ENCODE assay signal across 9 mouse cellular contexts in the genomic region with DNA sequence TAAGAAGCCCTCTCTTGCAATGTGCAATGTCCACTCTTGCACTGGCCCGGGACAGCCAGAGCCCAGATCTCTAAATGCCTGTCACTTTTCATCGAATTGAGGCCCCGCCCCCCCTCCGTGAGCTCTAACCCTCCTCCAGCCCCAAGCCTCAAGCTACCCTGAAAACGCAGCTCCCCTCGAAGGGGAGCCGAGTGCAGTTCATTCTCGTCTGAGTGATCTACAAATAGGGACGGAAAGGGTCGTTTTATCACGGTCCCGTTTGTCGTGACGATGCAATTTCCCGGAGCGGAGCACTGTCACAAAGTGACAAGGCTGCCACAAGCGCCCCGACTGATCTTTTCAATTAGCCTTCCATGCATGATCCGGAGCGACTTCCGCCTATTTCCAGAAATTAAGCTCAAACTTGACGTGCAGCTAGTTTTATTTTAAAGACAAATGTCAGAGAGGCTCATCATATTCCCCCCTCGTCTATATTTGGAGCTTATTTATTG. TPM values are rescaled to one million over a fixed set of nuclear protein-coding genes. Genes with fewer than 3 reads are reported as not detected.
DNase-seq lines count a peak whose midpoint lies in the region; ATAC-seq lines count a peak whose summit lies in the region.
"Had no signal": no experiment of that assay in that cellular context is flagged by ENCODE, and none has a peak within 500 bp of the region (broad histone marks: within the 10 kb centered on the region; RNA-seq: fewer than 3 reads in every experiment).

No protein-coding gene starts in this region.

- DNase-seq in cerebellum, adult 11 months, result no peak
- peak; percentile 91 for DNase-seq in Muller cell, postnatal 12 days (ENCODE audit: inconsistent ontology term)
- peak; percentile 80 for DNase-seq in forebrain, embryonic 11.5 days (ENCODE audit: low spot score)
- no peak for DNase-seq in yolk sac, embryonic 10.5 days (ENCODE audit: low spot score)
- DNase-seq in thymus, postnatal 10 days (ENCODE audit: low spot score in 2 of 2), result no peak
- no peak for DNase-seq in c-Kit-positive CD71-positive TER-119-positive erythroid progenitor cells, embryonic 14.5 days (ENCODE audit: low spot score)
- DNase-seq: kidney, postnatal 10 days had no signal

- H3K4me3 ChIP-seq in forebrain, embryonic 11.5 days (ENCODE audit: low read depth, low read length), result peak overlapping the region; percentile 84

- peak overlapping the region; percentile 93 for H3K4me2 ChIP-seq in forebrain, embryonic 11.5 days (ENCODE audit: low read depth, low read length, severe bottlenecking)

- ATAC-seq in cerebellum, adult (ENCODE audit: insufficient number of reproducible peaks, low FRiP score, low TSS enrichment), result peak; percentile 27; the same call in 1 of the 2 replicates
- ATAC-seq in forebrain, embryonic 11.5 days (replicated peaks; ENCODE audit: low FRiP score), result no peak; the same call in 1 of the 2 replicates
- peak; percentile 32 for ATAC-seq in megakaryocyte-erythroid progenitor cell, adult 5-6 weeks (replicated peaks; ENCODE audit: low FRiP score, low TSS enrichment, poor library complexity, severe bottlenecking)

- peaks cover 4% of the 10 kb centered on the region for H3K36me3 ChIP-seq in forebrain, embryonic 11.5 days (ENCODE audit: control insufficient read depth, insufficient read depth, low read length)

- peaks cover 18% of the 10 kb centered on the region for H3K27me3 ChIP-seq in forebrain, embryonic 11.5 days (ENCODE audit: control insufficient read depth, insufficient read depth, low read length)

- peak overlapping the region; percentile 98 for H3K9ac ChIP-seq in forebrain, embryonic 11.5 days (ENCODE audit: low read length)

- no peaks in the 10 kb centered on the region for H3K9me3 ChIP-seq in forebrain, embryonic 11.5 days (ENCODE audit: control insufficient read depth, low read length)

- peak overlapping the region; percentile 86 for H3K27ac ChIP-seq in forebrain, embryonic 11.5 days (ENCODE audit: low read depth, low read length)

- WGBS in forebrain, embryonic 11.5 days, result under 1% methylated on average over 23 of the region's 23 CpGs

- peaks cover 25% of the 10 kb centered on the region for H3K4me1 ChIP-seq in forebrain, embryonic 11.5 days (replicated peaks; ENCODE audit: control insufficient read depth, insufficient read depth, low read length)

RNA-seq across cellular contexts. Expression of a gene that starts 13.4 kb away (rescaled TPM):
- polyA plus RNA-seq in forebrain, embryonic 11.5 days (2014; fragmentation: Nextera tagmentation; extraction: Ambion mirVana), result 97.2 and 103 TPM in 2 replicates
- total RNA-seq in megakaryocyte-erythroid progenitor cell, adult 5-6 weeks (2014; fragmentation: Nextera tagmentation), result not detected in 2 replicates
- total RNA-seq in megakaryocyte-erythroid progenitor cell, adult 5-6 weeks (2017), result not detected in 2 replicates

Comparison
In these comparisons a context has a peak if more than half of its experiments do, and no peak if none do; other contexts are left out.
1. DNase-seq: peak in Muller cell, postnatal 12 days (single experiment) and forebrain, embryonic 11.5 days (single experiment); none in cerebellum, adult 11 months (single experiment), yolk sac, embryonic 10.5 days (single experiment), thymus, postnatal 10 days (0 of 2) and c-Kit-positive CD71-positive TER-119-positive erythroid progenitor cells, embryonic 14.5 days (single experiment).